Mouse (Mus musculus) lung, embryonic 16.5 days (tissue): ENCODE data around the gene Dbf4. TPM values are rescaled to one million over a fixed set of nuclear protein-coding genes. Genes with fewer than 3 reads are reported as not detected.

ENCODE experiments used
- ATAC-seq: fragments of 200-750 bp; cut with Nextera tagmentation; 2 replicates; pipeline ENCODE4 v1.8.0; 2017; ENCODE audit warnings: low read depth, mild to moderate bottlenecking, moderate library complexity
- H3K27ac ChIP-seq: fragments of 300-500 bp; sonication (generic); 2 replicates; pipeline ENCODE4 v1.5.1; 2014; ENCODE audit warnings: mild to moderate bottlenecking, control low read depth, low read length
- H3K27me3 ChIP-seq: fragments of 300-500 bp; sonication (generic); 2 replicates; pipeline ENCODE4 v1.6.1; 2014; ENCODE audit warnings: low read depth, low read length, mixed read lengths; ENCODE audit not compliant: control insufficient read depth, insufficient read depth
- H3K36me3 ChIP-seq: fragments of 300-500 bp; sonication (generic); 2 replicates; pipeline ENCODE4 v1.6.1; 2014; ENCODE audit warnings: low read length; ENCODE audit not compliant: control insufficient read depth, insufficient read depth
- H3K4me1 ChIP-seq: fragments of 300-500 bp; sonication (generic); replicated peaks from 2 replicates; pipeline ENCODE4 v1.6.1; 2014; ENCODE audit warnings: low read length, mixed read lengths; ENCODE audit not compliant: control insufficient read depth, insufficient read depth
- H3K4me2 ChIP-seq: fragments of 300-500 bp; sonication (generic); 2 replicates; pipeline ENCODE4 v1.6.1; 2014; ENCODE audit warnings: low read depth, low read length, control low read depth
- H3K4me3 ChIP-seq: fragments of 300-500 bp; sonication (generic); 2 replicates; pipeline ENCODE4 v1.5.1; 2014; ENCODE audit warnings: mild to moderate bottlenecking, low read length, control low read depth
- H3K9ac ChIP-seq: fragments of 300-500 bp; sonication (generic); 2 replicates; pipeline ENCODE4 v1.6.1; 2014; ENCODE audit warnings: low read length, control low read depth
- H3K9me3 ChIP-seq: fragments of 300-500 bp; sonication (generic); 2 replicates; pipeline ENCODE4 v1.6.1; 2016; ENCODE audit warnings: low read length; ENCODE audit not compliant: control insufficient read depth
- WGBS: fragments of 180-500 bp; shearing (Covaris S2); extraction: QIAGEN DNeasy Blood & Tissue Kit; methylation state at CpG from one replicate; pipeline ENCODE4 v1.1.7; 2014; 5-methylcytosine and 5-hydroxymethylcytosine counted together
- polyA plus RNA-seq: library from polyadenylated mRNA; unstranded; fragments of >200 nt; fragmentation: Nextera tagmentation; extraction: Ambion mirVana; gene quantifications from 2 replicates; pipeline ENCODE4 v1.2.1, GENCODE M21; 2015

Gene Dbf4
- polyA plus RNA-seq, 1 experiment from 2014 or later = 43.2 TPM

- Histone ChIP-seq H3K4me1 (peaks cover 8% of the 10 kb centered on the region), H3K9me3 (no peaks in the 10 kb centered on the region), H3K36me3 (peaks cover 8% of the 10 kb centered on the region), H3K4me2 (peak overlapping the region; percentile 71), H3K9ac (peak overlapping the region; percentile 56), H3K4me3 (peak overlapping the region; percentile 94), H3K27me3 (no peaks in the 10 kb centered on the region), H3K27ac (no peak overlapping the region)
- 3% methylated on average over 3 of the region's 3 CpGs for WGBS
- no peak for ATAC-seq
Measured at GRCm38 (mm10) chr5:8421424-8421823, 1.1 kb downstream of the Dbf4 start.

- 0 out of 2 replicates have a peak, but pooled peaks have one; percentile 12 for ATAC-seq
- Histone ChIP-seq H3K4me3 (no peak overlapping the region), H3K27me3 (no peaks in the 10 kb centered on the region), H3K9ac (no peak overlapping the region), H3K9me3 (no peaks in the 10 kb centered on the region), H3K4me1 (peaks cover 2% of the 10 kb centered on the region; the same call in 1 of the 2 replicates), H3K4me2 (no peak overlapping the region), H3K27ac (peak overlapping the region; percentile 33), H3K36me3 (peaks cover 14% of the 10 kb centered on the region)
- 46% methylated on average over 1 of the region's 1 CpGs for WGBS
Measured at GRCm38 (mm10) chr5:8417443-8417842, 5.1 kb downstream of the Dbf4 start.

GRCm38 (mm10) chr5:8416683-8417413 lies 5.7 kb downstream of the Dbf4 start:
- Histone ChIP-seq H3K27ac (peak overlapping the region; percentile 36), H3K9me3 (no peaks in the 10 kb centered on the region), H3K4me3 (no peak overlapping the region), H3K36me3 (peaks cover 16% of the 10 kb centered on the region), H3K27me3 (no peaks in the 10 kb centered on the region), H3K9ac (no peak overlapping the region), H3K4me1 (peaks cover 2% of the 10 kb centered on the region; the same call in 1 of the 2 replicates), H3K4me2 (no peak overlapping the region)
- ATAC-seq = peak; percentile 62
- WGBS = 70% methylated on average over 3 of the region's 3 CpGs

- Histone ChIP-seq H3K27me3 (no peaks in the 10 kb centered on the region), H3K9me3 (no peaks in the 10 kb centered on the region), H3K27ac (no peak overlapping the region), H3K4me2 (no peak overlapping the region), H3K9ac (no peak overlapping the region), H3K4me3 (no peak overlapping the region), H3K4me1 (no peaks in the 10 kb centered on the region), H3K36me3 (peaks cover 29% of the 10 kb centered on the region)
- ATAC-seq = no peak
- 87% methylated on average over 4 of the region's 4 CpGs for WGBS
Measured at GRCm38 (mm10) chr5:8408746-8409145, 13.8 kb downstream of the Dbf4 start.

GRCm38 (mm10) chr5:8397587-8398249 lies 24.8 kb downstream of the Dbf4 start:
- Histone ChIP-seq H3K4me2 (no peak overlapping the region), H3K27me3 (no peaks in the 10 kb centered on the region), H3K4me1 (no peaks in the 10 kb centered on the region), H3K9me3 (no peaks in the 10 kb centered on the region), H3K9ac (no peak overlapping the region), H3K36me3 (peaks cover 20% of the 10 kb centered on the region), H3K4me3 (no peak overlapping the region), H3K27ac (no peak overlapping the region)
- ATAC-seq = no peak
- WGBS = 93% methylated on average over 13 of the region's 13 CpGs

- peaks cover 12% of the 10 kb centered on the region for H3K36me3 ChIP-seq
- ATAC-seq = no peak
- H3K9ac ChIP-seq = no peak overlapping the region
- WGBS = 57% methylated on average over 1 of the region's 1 CpGs
- no peaks in the 10 kb centered on the region for H3K9me3 ChIP-seq
- H3K4me3 ChIP-seq = no peak overlapping the region
- H3K4me1 ChIP-seq = no peaks in the 10 kb centered on the region
- H3K27ac ChIP-seq = no peak overlapping the region
- H3K27me3 ChIP-seq = no peaks in the 10 kb centered on the region
- H3K4me2 ChIP-seq = no peak overlapping the region
Measured at GRCm38 (mm10) chr5:8393891-8394583, 28.5 kb downstream of the Dbf4 start.

GRCm38 (mm10) chr5:8374297-8374906 lies 48.1 kb downstream of the Dbf4 start:
- WGBS = 78% methylated on average over 5 of the region's 5 CpGs
- Histone ChIP-seq H3K9ac (no peak overlapping the region), H3K27ac (no peak overlapping the region), H3K27me3 (no peaks in the 10 kb centered on the region), H3K9me3 (no peaks in the 10 kb centered on the region), H3K4me3 (no peak overlapping the region), H3K4me1 (no peaks in the 10 kb centered on the region), H3K36me3 (no peaks in the 10 kb centered on the region), H3K4me2 (no peak overlapping the region)
- ATAC-seq = no peak

- H3K27me3 ChIP-seq = peaks cover 4% of the 10 kb centered on the region
- WGBS = 79% methylated on average over 4 of the region's 4 CpGs
Measured at GRCm38 (mm10) chr5:8373415-8373814, 49.1 kb downstream of the Dbf4 start.

GRCm38 (mm10) chr5:8368781-8369180 lies 53.7 kb downstream of the Dbf4 start:
- no peaks in the 10 kb centered on the region for H3K9me3 ChIP-seq
- H3K27ac ChIP-seq = no peak overlapping the region
- no peak overlapping the region for H3K4me2 ChIP-seq
- H3K36me3 ChIP-seq = no peaks in the 10 kb centered on the region
- 77% methylated on average over 5 of the region's 5 CpGs for WGBS
- no peak overlapping the region for H3K9ac ChIP-seq
- ATAC-seq = no peak
- H3K4me3 ChIP-seq = no peak overlapping the region
- H3K27me3 ChIP-seq = peaks cover 16% of the 10 kb centered on the region
- no peaks in the 10 kb centered on the region; the same call in 1 of the 2 replicates for H3K4me1 ChIP-seq

More at GRCm38 (mm10) chr5:8373415-8373814, 49.1 kb downstream of the Dbf4 start:
- no peak overlapping the region for H3K4me2 ChIP-seq
- no peak for ATAC-seq
- H3K4me1 ChIP-seq = no peaks in the 10 kb centered on the region
- no peak overlapping the region for H3K9ac ChIP-seq
- H3K36me3 ChIP-seq = no peaks in the 10 kb centered on the region
- H3K9me3 ChIP-seq = no peaks in the 10 kb centered on the region
- no peak overlapping the region for H3K27ac ChIP-seq
- no peak overlapping the region for H3K4me3 ChIP-seq
